Mouse (Mus musculus): ENCODE measurements at regions not wholly inside any gene's neighbourhood (a gene's known extent, or its start where the extent isn't known, plus 50 kb on each side); places are given as distances from the start of the nearest gene placed in this dataset.

DNA sequence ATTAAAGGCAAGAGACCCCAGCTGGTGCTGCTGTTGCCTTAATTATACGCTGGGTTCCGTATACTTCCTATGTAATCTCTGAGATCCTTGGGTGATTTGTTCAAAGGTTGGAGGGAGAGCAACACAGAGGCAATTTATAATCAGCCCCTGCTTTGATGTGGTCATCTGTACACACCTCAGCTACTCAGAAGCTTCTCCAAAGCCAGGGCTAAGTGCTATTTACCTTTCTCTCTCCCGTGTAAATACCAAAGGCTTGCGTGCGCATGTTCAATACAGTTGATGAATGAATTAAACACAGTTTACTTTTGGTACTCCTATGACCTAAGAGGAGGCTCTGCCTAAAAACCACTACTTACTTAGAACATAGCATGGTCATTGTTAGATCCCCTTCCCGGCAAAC is 93.8 kb upstream of the Frmd6 start:
- TF ChIP-seq CTCF (IDR thresholded peaks at IDR 0.05), result no peak
- TF ChIP-seq POLR2A (IDR thresholded peaks at IDR 0.05; ENCODE audit: insufficient read depth, low read depth, low read length), result no peak
- TF ChIP-seq EP300 (IDR thresholded peaks at IDR 0.05; ENCODE audit: insufficient read depth, low read depth, low read length), result no peak

All from heart, adult 2 months (tissue).